Mouse (Mus musculus) neural tube, embryonic 11.5 days (tissue): ENCODE data around the gene Tubgcp5. TPM values are rescaled to one million over a fixed set of nuclear protein-coding genes. Genes with fewer than 3 reads are reported as not detected.

Source experiments
- ATAC-seq: fragments of 200-750 bp; cut with Nextera tagmentation; 2 replicates; pipeline ENCODE4 v1.8.0; 2017; ENCODE audit warnings: moderate number of reproducible peaks, mild to moderate bottlenecking, moderate TSS enrichment, moderate library complexity; ENCODE audit not compliant: insufficient read depth, low FRiP score, low TSS enrichment
- DNase-seq: peaks from one replicate; pipeline ENCODE4 v3.0.0-alpha.2; 2015; ENCODE audit warnings: low spot score
- H3K27ac ChIP-seq: fragments of 300-500 bp; sonication (generic); 2 replicates; pipeline ENCODE4 v1.5.1; 2014; ENCODE audit warnings: low read depth, mild to moderate bottlenecking, low read length
- H3K27me3 ChIP-seq: fragments of 300-500 bp; sonication (generic); 2 replicates; pipeline ENCODE4 v1.6.1; 2014; ENCODE audit warnings: mild to moderate bottlenecking, low read length, mixed read lengths; ENCODE audit not compliant: control insufficient read depth, insufficient read depth
- H3K36me3 ChIP-seq: fragments of 300-500 bp; sonication (generic); 2 replicates; pipeline ENCODE4 v1.6.1; 2014; ENCODE audit warnings: mild to moderate bottlenecking, low read length, moderate library complexity, mixed read lengths; ENCODE audit not compliant: control insufficient read depth, insufficient read depth
- H3K4me1 ChIP-seq: fragments of 300-500 bp; sonication (generic); 2 replicates; pipeline ENCODE4 v1.6.1; 2014; ENCODE audit warnings: low read length, mixed read lengths; ENCODE audit not compliant: control insufficient read depth, insufficient read depth
- H3K4me2 ChIP-seq: fragments of 300-500 bp; sonication (generic); 2 replicates; pipeline ENCODE4 v1.6.1; 2014; ENCODE audit warnings: low read depth, mild to moderate bottlenecking, moderate library complexity
- H3K4me3 ChIP-seq: fragments of 300-500 bp; sonication (generic); 2 replicates; pipeline ENCODE4 v1.5.1; 2014; ENCODE audit warnings: low read depth, low read length
- H3K9ac ChIP-seq: fragments of 300-500 bp; sonication (generic); 2 replicates; pipeline ENCODE4 v1.6.1; 2014; ENCODE audit warnings: mild to moderate bottlenecking, low read length
- H3K9me3 ChIP-seq: fragments of 300-500 bp; sonication (generic); 2 replicates; pipeline ENCODE4 v1.6.1; 2016; ENCODE audit warnings: low read length; ENCODE audit not compliant: control insufficient read depth
- WGBS: fragments of 180-500 bp; shearing (Covaris S2); extraction: QIAGEN DNeasy Blood & Tissue Kit; methylation state at CpG from one replicate; pipeline ENCODE4 v1.1.7; 2014; 5-methylcytosine and 5-hydroxymethylcytosine counted together
- polyA plus RNA-seq: library from polyadenylated mRNA; unstranded; fragments of >200 nt; fragmentation: Nextera tagmentation; extraction: Ambion mirVana; gene quantifications from 2 replicates; pipeline ENCODE4 v1.2.1, GENCODE M21; 2014

Tubgcp5 gene
- polyA plus RNA-seq, 1 experiment from 2014 or later: 34.0 TPM

DNA sequence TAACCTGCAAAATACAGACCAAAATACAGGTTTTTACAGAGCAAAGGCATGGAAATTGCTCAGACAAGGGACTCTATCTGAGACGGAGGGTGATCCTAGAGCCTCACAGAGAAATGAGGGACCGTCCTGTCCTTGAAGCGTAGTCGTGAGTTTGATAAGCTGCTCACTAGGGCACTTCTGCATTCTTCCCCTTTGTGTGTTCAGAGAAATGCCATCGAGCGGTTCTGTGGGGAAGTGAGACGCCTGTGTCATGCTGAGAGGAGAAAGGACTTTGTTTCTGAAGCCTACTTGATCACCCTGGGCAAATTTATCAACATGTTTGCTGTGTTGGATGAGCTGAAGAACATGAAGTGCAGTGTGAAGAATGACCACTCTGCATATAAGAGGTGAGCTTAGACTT, 80.7 kb downstream of the Tubgcp5 start:
- H3K27ac ChIP-seq: no peak overlapping the region
- 91% methylated on average over 7 of the region's 7 CpGs for WGBS

DNA sequence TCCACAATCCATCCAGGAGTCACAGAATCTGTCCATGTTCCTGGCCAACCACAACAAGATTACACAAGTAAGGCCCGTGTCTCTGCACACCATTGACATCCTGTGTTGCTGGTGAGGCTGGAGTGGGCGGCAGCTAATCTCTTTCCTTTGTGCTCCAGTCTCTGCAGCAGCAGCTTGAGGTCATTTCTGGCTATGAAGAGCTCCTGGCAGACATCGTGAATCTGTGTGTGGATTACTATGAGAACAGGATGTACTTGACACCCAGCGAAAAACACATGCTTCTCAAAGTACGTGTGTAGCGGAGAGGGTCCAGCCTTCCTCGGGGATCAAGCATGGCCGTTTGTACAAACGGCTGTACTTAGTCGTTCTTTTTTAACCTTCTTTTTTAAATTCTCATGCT, 83.8 kb downstream of the Tubgcp5 start:
- Histone ChIP-seq H3K36me3 (peaks cover 12% of the 10 kb centered on the region), H3K9me3 (no peaks in the 10 kb centered on the region), H3K4me1 (no peaks in the 10 kb centered on the region), H3K27ac (no peak overlapping the region), H3K27me3 (no peaks in the 10 kb centered on the region), H3K4me3 (no peak overlapping the region), H3K4me2 (no peak overlapping the region), H3K9ac (no peak overlapping the region)
- DNase-seq (no peak), ATAC-seq (no peak)
- WGBS: 94% methylated on average over 10 of the region's 10 CpGs

More for the DNA sequence above, 80.7 kb downstream of the Tubgcp5 start:
- peaks cover 5% of the 10 kb centered on the region for H3K36me3 ChIP-seq
- H3K27me3 ChIP-seq: no peaks in the 10 kb centered on the region
- no peaks in the 10 kb centered on the region for H3K9me3 ChIP-seq
- no peaks in the 10 kb centered on the region for H3K4me1 ChIP-seq
- H3K9ac ChIP-seq: no peak overlapping the region
- no peak for ATAC-seq
- no peak overlapping the region for H3K4me3 ChIP-seq
- DNase-seq: no peak
- no peak overlapping the region for H3K4me2 ChIP-seq

DNA sequence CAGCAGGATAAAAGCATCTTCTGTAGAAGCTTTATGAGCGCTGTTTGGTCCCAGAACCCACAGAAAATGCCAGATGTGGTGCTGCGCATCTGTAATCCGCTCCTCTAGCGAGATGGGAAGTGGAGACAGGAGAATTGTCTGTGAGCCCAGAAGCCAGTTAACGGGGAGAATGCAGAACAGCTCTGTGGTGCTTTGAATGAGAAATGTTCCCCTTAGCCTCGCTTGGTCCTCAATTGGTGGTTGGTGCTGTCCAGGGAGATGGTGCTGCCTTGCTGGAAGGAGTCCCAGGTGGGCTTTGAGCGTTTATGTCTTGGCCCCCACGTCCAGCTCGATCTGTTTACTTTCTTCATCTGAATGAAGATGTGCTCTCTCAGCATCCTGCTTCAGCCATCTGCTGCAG, 86.9 kb downstream of the Tubgcp5 start:
- Histone ChIP-seq H3K9me3 (no peaks in the 10 kb centered on the region), H3K27me3 (no peaks in the 10 kb centered on the region), H3K27ac (no peak overlapping the region), H3K4me3 (no peak overlapping the region), H3K4me2 (no peak overlapping the region), H3K4me1 (no peaks in the 10 kb centered on the region), H3K36me3 (peaks cover 9% of the 10 kb centered on the region), H3K9ac (no peak overlapping the region)
- ATAC-seq (no peak), DNase-seq (no peak)
- 89% methylated on average over 9 of the region's 9 CpGs for WGBS

Other genes with a start within 250 kb of the Tubgcp5 start
- 0.31 and 0.89 TPM in 2 replicates for gene Siglech, start 26.0 kb upstream of the Tubgcp5 start, polyA plus RNA-seq
- gene Cyfip1, start 47.6 kb downstream of the Tubgcp5 start, polyA plus RNA-seq: 87.9 and 90.7 TPM in 2 replicates
- 51.9 and 53.0 TPM in 2 replicates for gene Nipa2, start 168.3 kb downstream of the Tubgcp5 start, polyA plus RNA-seq
- gene Nipa1, start 225.8 kb downstream of the Tubgcp5 start, polyA plus RNA-seq: 10.5 and 11.0 TPM in 2 replicates